Mouse (Mus musculus) MEL (cell line): ENCODE data around the gene Rhot2.

Source experiments
- CTCF ChIP-seq, 3 experiments: IDR thresholded peaks in 2 of 3; conservative IDR thresholded peaks in 1 of 3; 2 replicates each; pipeline ENCODE4 v1.5.1; 2011 to 2012; ENCODE audit warnings: low read length in 3 of 3, low read depth in 2 of 3, mild to moderate bottlenecking in 2 of 3, improper control_type of control experiment in 1 of 3, inconsistent platforms in 1 of 3, mixed read lengths in 1 of 3, moderate library complexity in 1 of 3; ENCODE audit not compliant: control insufficient read depth in 1 of 3, insufficient read depth in 1 of 3, poor library complexity in 1 of 3, severe bottlenecking in 1 of 3
- EP300 ChIP-seq, 2 experiments: IDR thresholded peaks; 2 replicates each; pipeline ENCODE4 v1.6.1; 2011; ENCODE audit warnings: improper control_type of control experiment in 2 of 2, low read length in 2 of 2, low read depth in 1 of 2, mild to moderate bottlenecking in 1 of 2
- GATA1 ChIP-seq: IDR thresholded peaks from 2 replicates; pipeline ENCODE4 v1.6.1; 2011; ENCODE audit warnings: low read depth, low read length, improper control_type of control experiment
- HCFC1 ChIP-seq: IDR thresholded peaks from 2 replicates; pipeline ENCODE4 v1.6.1; 2012; ENCODE audit warnings: low read depth, mild to moderate bottlenecking, inconsistent platforms, low read length, improper control_type of control experiment, moderate library complexity
- MAFK ChIP-seq: IDR thresholded peaks from 2 replicates; pipeline ENCODE4 v1.6.1; 2011; ENCODE audit warnings: low read depth, mild to moderate bottlenecking, low read length, improper control_type of control experiment, borderline replicate concordance
- MAZ ChIP-seq: IDR thresholded peaks from 2 replicates; pipeline ENCODE4 v1.6.1; 2012; ENCODE audit warnings: low read depth, mild to moderate bottlenecking, inconsistent platforms, low read length, improper control_type of control experiment
- MXI1 ChIP-seq: IDR thresholded peaks from 2 replicates; pipeline ENCODE4 v1.6.1; 2011; ENCODE audit warnings: mild to moderate bottlenecking, low read depth, low read length, improper control_type of control experiment
- POLR2A ChIP-seq, 2 experiments: IDR thresholded peaks; 2 replicates each; pipeline ENCODE4 v1.6.1; 2011 to 2012; ENCODE audit warnings: low read length in 2 of 2, mild to moderate bottlenecking in 2 of 2, control low read depth in 1 of 2, improper control_type of control experiment in 1 of 2, low read depth in 1 of 2, moderate library complexity in 1 of 2; ENCODE audit not compliant: control insufficient read depth in 1 of 2, insufficient read depth in 1 of 2, poor library complexity in 1 of 2
- TAL1 ChIP-seq: IDR thresholded peaks from 2 replicates; pipeline ENCODE4 v1.6.1; 2012; ENCODE audit warnings: mild to moderate bottlenecking, inconsistent platforms, low read length, moderate library complexity, mixed read lengths
- ZKSCAN1 ChIP-seq: IDR thresholded peaks from 2 replicates; pipeline ENCODE4 v1.6.1; 2012; ENCODE audit warnings: low read depth, mild to moderate bottlenecking, inconsistent platforms, low read length, improper control_type of control experiment, moderate library complexity
- ZNF384 ChIP-seq: IDR thresholded peaks from 2 replicates; pipeline ENCODE4 v1.6.1; 2012; ENCODE audit warnings: low read depth, mild to moderate bottlenecking, inconsistent platforms, low read length, improper control_type of control experiment

DNA sequence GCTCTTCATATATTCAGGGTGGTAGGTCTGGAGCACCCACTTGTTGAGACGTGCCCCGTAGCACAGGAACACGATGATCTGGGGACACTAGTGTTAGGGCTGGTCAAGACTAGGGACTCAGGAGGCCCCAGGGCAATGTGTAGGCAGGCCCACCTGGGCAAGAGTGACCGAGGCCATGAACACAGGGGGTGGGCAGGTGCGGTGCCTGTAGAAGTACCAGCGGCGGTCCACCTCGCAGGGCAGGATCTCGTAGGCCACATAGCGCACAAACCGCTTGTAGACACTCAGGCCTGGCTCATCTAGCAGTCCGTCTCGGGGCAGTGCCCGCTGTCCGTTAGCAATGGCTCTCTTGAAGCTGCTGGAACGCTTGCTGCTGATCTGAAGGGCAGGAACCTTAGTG lies 8.8 kb downstream of the Rhot2 start:
- TF ChIP-seq ZKSCAN1, result no peak
- no peak for TF ChIP-seq MAZ
- TF ChIP-seq CTCF (IDR thresholded peaks at IDR 0.05 in 2 of 3, conservative IDR thresholded peaks at IDR 0.05 in 1 of 3; ENCODE audit: control insufficient read depth in 1 of 3, insufficient read depth in 1 of 3, low read depth in 2 of 3, low read length in 3 of 3, poor library complexity in 1 of 3, severe bottlenecking in 1 of 3), result no peak
- TF ChIP-seq POLR2A (IDR thresholded peaks at IDR 0.05; ENCODE audit: control insufficient read depth in 1 of 2, insufficient read depth in 1 of 2, low read depth in 1 of 2, low read length in 2 of 2, poor library complexity in 1 of 2), result no peak
- TF ChIP-seq GATA1, result no peak
- TF ChIP-seq HCFC1, result no peak
- TF ChIP-seq MXI1, result no peak
- no peak for TF ChIP-seq EP300 (IDR thresholded peaks at IDR 0.05; ENCODE audit: low read depth in 1 of 2, low read length in 2 of 2)
- no peak for TF ChIP-seq MAFK
- TF ChIP-seq TAL1, result no peak
- no peak for TF ChIP-seq ZNF384
